Mouse (Mus musculus): ENCODE data around the gene Gm7534. TPM values are rescaled to one million over a fixed set of nuclear protein-coding genes. Genes with fewer than 3 reads are reported as not detected.
"Not testable (repeated sequence)": the region's sequence is repeated elsewhere in the genome, so short reads cannot be mapped to it uniquely, and the experiment has no call there.

Gm7534 gene
- total RNA-seq, 2 experiments from 2014 or later: not detected

GRCm38 (mm10) chr4:134152112-134152511, 50.7 kb downstream of the Gm7534 start:
- ATAC-seq (replicated peaks; ENCODE audit: poor library complexity, severe bottlenecking): no peak

GRCm38 (mm10) chr4:134149389-134149788, 53.4 kb downstream of the Gm7534 start:
- ATAC-seq (replicated peaks; ENCODE audit: poor library complexity, severe bottlenecking): no peak

GRCm38 (mm10) chr4:134144297-134144696, 58.5 kb downstream of the Gm7534 start:
- ATAC-seq (replicated peaks; ENCODE audit: poor library complexity, severe bottlenecking): not testable (repeated sequence)

Other genes starting within 250 kb of the Gm7534 start
- gene Hmgn2, start 234.4 kb downstream of the Gm7534 start, total RNA-seq (2014; fragmentation: Nextera tagmentation): 1,589 and 1,765 TPM in 2 replicates
- gene Hmgn2, start 234.4 kb downstream of the Gm7534 start, total RNA-seq (2017): 943 and 964 TPM in 2 replicates
- 45.3 and 57.1 TPM in 2 replicates for gene Dhdds, start 202.1 kb downstream of the Gm7534 start, total RNA-seq (2014; fragmentation: Nextera tagmentation)
- gene Dhdds, start 202.1 kb downstream of the Gm7534 start, total RNA-seq (2017): 22.8 and 24.8 TPM in 2 replicates
- 2.1 and 13.9 TPM in 2 replicates for gene Lin28a, start 184.2 kb downstream of the Gm7534 start, total RNA-seq (2014; fragmentation: Nextera tagmentation)
- 4.0 and 10.5 TPM in 2 replicates for gene Lin28a, start 184.2 kb downstream of the Gm7534 start, total RNA-seq (2017)
- gene Zfp683, start 149.2 kb downstream of the Gm7534 start, total RNA-seq (2014; fragmentation: Nextera tagmentation): not detected in 2 replicates
- not detected in 2 replicates for gene Zfp683, start 149.2 kb downstream of the Gm7534 start, total RNA-seq (2017)
- 0.38 and 1.3 TPM in 2 replicates for gene Crybg2, start 142.2 kb downstream of the Gm7534 start, total RNA-seq (2014; fragmentation: Nextera tagmentation)
- not detected in 2 replicates for gene Crybg2, start 142.2 kb downstream of the Gm7534 start, total RNA-seq (2017)
- gene Cd52, start 107.9 kb downstream of the Gm7534 start, total RNA-seq (2014; fragmentation: Nextera tagmentation): 240 and 247 TPM in 2 replicates
- 259 and 330 TPM in 2 replicates for gene Cd52, start 107.9 kb downstream of the Gm7534 start, total RNA-seq (2017)
- 14.4 and 30.2 TPM in 2 replicates for gene Ubxn11, start 100.4 kb downstream of the Gm7534 start, total RNA-seq (2014; fragmentation: Nextera tagmentation)
- 4.8 and 11.2 TPM in 2 replicates for gene Ubxn11, start 100.4 kb downstream of the Gm7534 start, total RNA-seq (2017)
- gene Sh3bgrl3, start 74.2 kb downstream of the Gm7534 start, total RNA-seq (2014; fragmentation: Nextera tagmentation): 841 and 871 TPM in 2 replicates
- gene Sh3bgrl3, start 74.2 kb downstream of the Gm7534 start, total RNA-seq (2017): 333 and 394 TPM in 2 replicates
- 20.8 and 28.9 TPM in 2 replicates for gene Cep85, start 15.9 kb downstream of the Gm7534 start, total RNA-seq (2014; fragmentation: Nextera tagmentation)
- gene Cep85, start 15.9 kb downstream of the Gm7534 start, total RNA-seq (2017): 26.7 and 33.7 TPM in 2 replicates
- not detected in 2 replicates for gene Catsper4, start 24.4 kb upstream of the Gm7534 start, total RNA-seq (2014; fragmentation: Nextera tagmentation)
- not detected in 2 replicates for gene Catsper4, start 24.4 kb upstream of the Gm7534 start, total RNA-seq (2017)
- gene Cnksr1, start 35.4 kb upstream of the Gm7534 start, total RNA-seq (2014; fragmentation: Nextera tagmentation): not detected in 2 replicates
- gene Cnksr1, start 35.4 kb upstream of the Gm7534 start, total RNA-seq (2017): not detected in 2 replicates
- not detected in 2 replicates for gene E130218I03Rik, start 40.7 kb upstream of the Gm7534 start, total RNA-seq (2014; fragmentation: Nextera tagmentation)
- gene E130218I03Rik, start 40.7 kb upstream of the Gm7534 start, total RNA-seq (2017): 0.21 and 0.22 TPM in 2 replicates
- gene Zfp593, start 42.6 kb upstream of the Gm7534 start, total RNA-seq (2014; fragmentation: Nextera tagmentation): 13.4 and 16.2 TPM in 2 replicates
- 9.4 and 18.7 TPM in 2 replicates for gene Zfp593, start 42.6 kb upstream of the Gm7534 start, total RNA-seq (2017)
- gene Gm30191, start 43.9 kb upstream of the Gm7534 start, total RNA-seq (2014; fragmentation: Nextera tagmentation): not detected in 2 replicates
- gene Gm30191, start 43.9 kb upstream of the Gm7534 start, total RNA-seq (2017): not detected in 2 replicates
- not detected in 2 replicates for gene Grrp1, start 51.1 kb upstream of the Gm7534 start, total RNA-seq (2014; fragmentation: Nextera tagmentation)
- gene Grrp1, start 51.1 kb upstream of the Gm7534 start, total RNA-seq (2017): not detected in 2 replicates
- 17.6 and 18.5 TPM in 2 replicates for gene Pdik1l, start 84.9 kb upstream of the Gm7534 start, total RNA-seq (2014; fragmentation: Nextera tagmentation)
- gene Pdik1l, start 84.9 kb upstream of the Gm7534 start, total RNA-seq (2017): 35.4 and 41.7 TPM in 2 replicates
- not detected in 2 replicates for gene Trim63, start 112.1 kb upstream of the Gm7534 start, total RNA-seq (2014; fragmentation: Nextera tagmentation)
- not detected in 2 replicates for gene Trim63, start 112.1 kb upstream of the Gm7534 start, total RNA-seq (2017)
- not detected in 2 replicates for gene Slc30a2, start 140.2 kb upstream of the Gm7534 start, total RNA-seq (2014; fragmentation: Nextera tagmentation)
- not detected in 2 replicates for gene Slc30a2, start 140.2 kb upstream of the Gm7534 start, total RNA-seq (2017)
- gene Extl1, start 180.8 kb upstream of the Gm7534 start, total RNA-seq (2014; fragmentation: Nextera tagmentation): not detected in 2 replicates
- not detected in 2 replicates for gene Extl1, start 180.8 kb upstream of the Gm7534 start, total RNA-seq (2017)
- gene Pafah2, start 193.3 kb upstream of the Gm7534 start, total RNA-seq (2014; fragmentation: Nextera tagmentation): 10.5 and 22.1 TPM in 2 replicates
- 10.4 and 10.6 TPM in 2 replicates for gene Pafah2, start 193.3 kb upstream of the Gm7534 start, total RNA-seq (2017)